Mouse (Mus musculus) hindbrain, embryonic 15.5 days (tissue): ENCODE measurements around the gene Umod. TPM values are rescaled to one million over a fixed set of nuclear protein-coding genes. Genes with fewer than 3 reads are reported as not detected.

Source experiments
- ATAC-seq: fragments of 200-750 bp; cut with Nextera tagmentation; 2 replicates; pipeline ENCODE4 v1.8.0; 2017; ENCODE audit warnings: low read depth, moderate number of reproducible peaks, moderate TSS enrichment; ENCODE audit not compliant: low FRiP score
- H3K27ac ChIP-seq: fragments of 300-500 bp; sonication (generic); replicated peaks from 2 replicates; pipeline ENCODE4 v1.5.1; 2015; ENCODE audit warnings: mild to moderate bottlenecking, inconsistent platforms
- H3K27me3 ChIP-seq: fragments of 300-500 bp; sonication (generic); 2 replicates; pipeline ENCODE4 v1.6.1; 2015; ENCODE audit warnings: control low read depth, inconsistent platforms
- H3K36me3 ChIP-seq: fragments of 300-500 bp; sonication (generic); 2 replicates; pipeline ENCODE4 v1.6.1; 2015; ENCODE audit warnings: control low read depth, inconsistent platforms
- H3K4me1 ChIP-seq: fragments of 300-500 bp; sonication (generic); replicated peaks from 2 replicates; pipeline ENCODE4 v1.6.1; 2015; ENCODE audit warnings: control low read depth, inconsistent platforms
- H3K4me2 ChIP-seq: fragments of 300-500 bp; sonication (generic); 2 replicates; pipeline ENCODE4 v1.6.1; 2015; ENCODE audit warnings: moderate library complexity, mild to moderate bottlenecking, inconsistent platforms
- H3K4me3 ChIP-seq: fragments of 300-500 bp; sonication (generic); 2 replicates; pipeline ENCODE4 v1.5.1; 2015; ENCODE audit warnings: mild to moderate bottlenecking, inconsistent platforms
- H3K9ac ChIP-seq: fragments of 300-500 bp; sonication (generic); 2 replicates; pipeline ENCODE4 v1.6.1; 2015; ENCODE audit warnings: inconsistent platforms
- H3K9me3 ChIP-seq: fragments of 300-500 bp; sonication (generic); 2 replicates; pipeline ENCODE4 v1.6.1; 2016; ENCODE audit warnings: control low read depth, inconsistent platforms
- WGBS: fragments of 180-500 bp; shearing (Covaris S2); methylation state at CpG from one replicate; pipeline ENCODE4 v1.1.7; 2015; 5-methylcytosine and 5-hydroxymethylcytosine counted together
- polyA plus RNA-seq: library from polyadenylated mRNA; unstranded; fragments of >200 nt; fragmentation: Nextera tagmentation; extraction: Ambion mirVana; gene quantifications from 2 replicates; pipeline ENCODE4 v1.2.1, GENCODE M21; 2015

Umod gene
- not detected in 2 replicates for polyA plus RNA-seq

GRCm38 (mm10) chr7:119479256-119479655, at the start of gene Umod:
Gene Umod (minus strand): TSS chr7:119479282.
- Histone ChIP-seq H3K9me3 (no peaks in the 10 kb centered on the region), H3K36me3 (no peaks in the 10 kb centered on the region), H3K4me1 (no peaks in the 10 kb centered on the region), H3K27me3 (no peaks in the 10 kb centered on the region), H3K9ac (no peak within 1 kb of the TSS), H3K4me2 (no peak within 1 kb of the TSS), H3K4me3 (no peak within 1 kb of the TSS), H3K27ac (no peak within 1 kb of the TSS)
- no peak for ATAC-seq

GRCm38 (mm10) chr7:119528617-119529016, 49.5 kb upstream of the Umod start:
- Histone ChIP-seq H3K4me2 (no peak overlapping the region), H3K27ac (no peak overlapping the region), H3K27me3 (no peaks in the 10 kb centered on the region), H3K9me3 (no peaks in the 10 kb centered on the region), H3K36me3 (no peaks in the 10 kb centered on the region), H3K4me3 (no peak overlapping the region), H3K9ac (no peak overlapping the region), H3K4me1 (no peaks in the 10 kb centered on the region)
- 84% methylated on average over 7 of the region's 7 CpGs for WGBS
- no peak for ATAC-seq

GRCm38 (mm10) chr7:119527548-119527947, 48.5 kb upstream of the Umod start:
- Histone ChIP-seq H3K27ac (no peak overlapping the region), H3K36me3 (no peaks in the 10 kb centered on the region), H3K9me3 (no peaks in the 10 kb centered on the region), H3K27me3 (no peaks in the 10 kb centered on the region), H3K4me3 (no peak overlapping the region), H3K4me1 (no peaks in the 10 kb centered on the region), H3K9ac (no peak overlapping the region), H3K4me2 (no peak overlapping the region)
- 73% methylated on average over 2 of the region's 2 CpGs for WGBS
- no peak for ATAC-seq

GRCm38 (mm10) chr7:119527135-119527534, 48.1 kb upstream of the Umod start:
- no peaks in the 10 kb centered on the region for H3K27me3 ChIP-seq
- H3K9ac ChIP-seq: no peak overlapping the region
- H3K4me3 ChIP-seq: no peak overlapping the region
- whole genome bisulfite sequencing: 84% methylated on average over 1 of the region's 1 CpGs
- H3K4me2 ChIP-seq: no peak overlapping the region
- no peaks in the 10 kb centered on the region for H3K4me1 ChIP-seq
- no peak for ATAC-seq
- no peaks in the 10 kb centered on the region for H3K9me3 ChIP-seq
- no peak overlapping the region for H3K27ac ChIP-seq
- H3K36me3 ChIP-seq: no peaks in the 10 kb centered on the region

- Histone ChIP-seq H3K9ac (no peak overlapping the region), H3K27ac (no peak overlapping the region), H3K4me3 (no peak overlapping the region), H3K36me3 (no peaks in the 10 kb centered on the region), H3K4me1 (no peaks in the 10 kb centered on the region), H3K4me2 (no peak overlapping the region), H3K9me3 (no peaks in the 10 kb centered on the region), H3K27me3 (no peaks in the 10 kb centered on the region)
- WGBS: 67% methylated on average over 13 of the region's 13 CpGs
- ATAC-seq: no peak
These were observed 47.4 kb upstream of the Umod start for GRCm38 (mm10) chr7:119526486-119526885.

- Histone ChIP-seq H3K4me3 (no peak overlapping the region), H3K9me3 (no peaks in the 10 kb centered on the region), H3K4me2 (no peak overlapping the region), H3K4me1 (no peaks in the 10 kb centered on the region), H3K9ac (no peak overlapping the region), H3K27me3 (no peaks in the 10 kb centered on the region), H3K36me3 (no peaks in the 10 kb centered on the region), H3K27ac (no peak overlapping the region)
- WGBS: 33% methylated on average over 2 of the region's 2 CpGs
- no peak for ATAC-seq
These were observed 46.8 kb upstream of the Umod start for GRCm38 (mm10) chr7:119525881-119526281.

GRCm38 (mm10) chr7:119523389-119523788, 44.3 kb upstream of the Umod start, which contains the start of gene Pdilt:
Gene Pdilt (minus strand): TSS chr7:119523489.
- H3K4me2 ChIP-seq: no peak within 1 kb of the TSS
- WGBS: 81% methylated on average over 4 of the region's 4 CpGs
- H3K4me1 ChIP-seq: no peaks in the 10 kb centered on the region
- no peak within 1 kb of the TSS for H3K9ac ChIP-seq
- ATAC-seq: no peak
- no peaks in the 10 kb centered on the region for H3K36me3 ChIP-seq
- 0 out of 2 replicates have a peak, but pooled peaks cover 3% of the 10 kb centered on the region for H3K27me3 ChIP-seq
- no peaks in the 10 kb centered on the region for H3K9me3 ChIP-seq
- H3K27ac ChIP-seq: no peak within 1 kb of the TSS
- H3K4me3 ChIP-seq: no peak within 1 kb of the TSS

- Histone ChIP-seq H3K4me1 (no peaks in the 10 kb centered on the region), H3K4me3 (no peak overlapping the region), H3K4me2 (no peak overlapping the region), H3K27me3 (0 out of 2 replicates have a peak, but pooled peaks cover 4% of the 10 kb centered on the region), H3K36me3 (no peaks in the 10 kb centered on the region), H3K9ac (no peak overlapping the region), H3K9me3 (no peaks in the 10 kb centered on the region), H3K27ac (no peak overlapping the region)
- ATAC-seq: no peak
- whole genome bisulfite sequencing: 88% methylated on average over 1 of the region's 1 CpGs
These were observed 43.3 kb upstream of the Umod start for GRCm38 (mm10) chr7:119522385-119522784.

- no peak for ATAC-seq
- no peaks in the 10 kb centered on the region for H3K9me3 ChIP-seq
These were observed 42.7 kb upstream of the Umod start for GRCm38 (mm10) chr7:119521816-119522215.

GRCm38 (mm10) chr7:119519654-119520053, 40.6 kb upstream of the Umod start:
- 0 out of 2 replicates have a peak, but pooled peaks cover 4% of the 10 kb centered on the region for H3K27me3 ChIP-seq
- H3K27ac ChIP-seq: no peak overlapping the region
- H3K4me2 ChIP-seq: no peak overlapping the region
- H3K9ac ChIP-seq: no peak overlapping the region
- no peak for ATAC-seq
- H3K9me3 ChIP-seq: no peaks in the 10 kb centered on the region
- H3K4me1 ChIP-seq: no peaks in the 10 kb centered on the region
- no peaks in the 10 kb centered on the region for H3K36me3 ChIP-seq
- 48% methylated on average over 5 of the region's 5 CpGs for WGBS
- H3K4me3 ChIP-seq: no peak overlapping the region

More at GRCm38 (mm10) chr7:119521816-119522215, 42.7 kb upstream of the Umod start:
- H3K4me2 ChIP-seq: no peak overlapping the region
- 81% methylated on average over 3 of the region's 3 CpGs for WGBS
- H3K9ac ChIP-seq: no peak overlapping the region
- no peaks in the 10 kb centered on the region for H3K36me3 ChIP-seq
- H3K4me3 ChIP-seq: no peak overlapping the region
- 0 out of 2 replicates have a peak, but pooled peaks cover 4% of the 10 kb centered on the region for H3K27me3 ChIP-seq
- no peaks in the 10 kb centered on the region for H3K4me1 ChIP-seq
- H3K27ac ChIP-seq: no peak overlapping the region

GRCm38 (mm10) chr7:119519163-119519562, 40.1 kb upstream of the Umod start, which contains the start of gene Acsm5:
Gene Acsm5 (plus strand): TSS chr7:119519463.
- no peak within 1 kb of the TSS for H3K27ac ChIP-seq
- no peak for ATAC-seq
- 69% methylated on average over 5 of the region's 5 CpGs for WGBS

GRCm38 (mm10) chr7:119516272-119516558, 37.1 kb upstream of the Umod start:
- Histone ChIP-seq H3K27ac (no peak overlapping the region), H3K9ac (no peak overlapping the region), H3K36me3 (no peaks in the 10 kb centered on the region), H3K4me2 (no peak overlapping the region), H3K4me3 (no peak overlapping the region), H3K4me1 (no peaks in the 10 kb centered on the region), H3K27me3 (0 out of 2 replicates have a peak, but pooled peaks cover 4% of the 10 kb centered on the region), H3K9me3 (no peaks in the 10 kb centered on the region)
- ATAC-seq: no peak
- WGBS: 81% methylated on average over 7 of the region's 7 CpGs

More at GRCm38 (mm10) chr7:119519163-119519562, 40.1 kb upstream of the Umod start, which contains the start of gene Acsm5:
- H3K27me3 ChIP-seq: 0 out of 2 replicates have a peak, but pooled peaks cover 4% of the 10 kb centered on the region
- H3K4me2 ChIP-seq: no peak within 1 kb of the TSS
- no peak within 1 kb of the TSS for H3K4me3 ChIP-seq
- H3K36me3 ChIP-seq: no peaks in the 10 kb centered on the region
- no peaks in the 10 kb centered on the region for H3K9me3 ChIP-seq
- H3K4me1 ChIP-seq: no peaks in the 10 kb centered on the region
- H3K9ac ChIP-seq: no peak within 1 kb of the TSS
